27 mouse cellular contexts compared by ENCODE assay signal in genomic region chr16:78222377-78222776, GRCm38 (mm10).
DNase-seq lines count a peak whose midpoint lies in the region; ATAC-seq and TF ChIP-seq lines count a peak whose summit lies in the region.
"Had no signal": no experiment of that assay in that cellular context is flagged by ENCODE, and none has a peak within 500 bp of the region (broad histone marks: within the 10 kb centered on the region; RNA-seq: fewer than 3 reads in every experiment).

No protein-coding gene starts in this region.

- H3K36me3 ChIP-seq in heart, embryonic 16.5 days (ENCODE audit: control insufficient read depth, insufficient read depth), result no peaks in the 10 kb centered on the region
- no peaks in the 10 kb centered on the region for H3K36me3 ChIP-seq in midbrain, postnatal 0 days (ENCODE audit: insufficient read depth, low read length)
- H3K36me3 ChIP-seq in midbrain, embryonic 11.5 days (ENCODE audit: control insufficient read depth, insufficient read depth, low read length), result no peaks in the 10 kb centered on the region
- peaks cover 0 to 5% of the 10 kb centered on the region in 2 experiments; a peak in 2 of 4 replicates for H3K36me3 ChIP-seq in MEL (ENCODE audit: control insufficient read depth in 1 of 2, insufficient read depth in 2 of 2, low read length in 2 of 2)
- H3K36me3 ChIP-seq: embryonic facial prominence, embryonic 13.5 days; embryonic facial prominence, embryonic 15.5 days; forebrain, embryonic 10.5 days; forebrain, embryonic 12.5 days; G1E had no signal

- DNase-seq in adrenal gland, adult 2 months, result peak; percentile 12
- DNase-seq in adrenal gland, postnatal 4 days (ENCODE audit: low spot score in 2 of 2), result no peak
- DNase-seq in heart, postnatal 10 days, result no peak
- DNase-seq in midbrain, postnatal 0 days (ENCODE audit: low spot score), result no peak
- no peak for DNase-seq in midbrain, embryonic 11.5 days (ENCODE audit: low spot score, missing footprints)
- DNase-seq in MEL (ENCODE audit: low read depth, low spot score), result peak; percentile 64
- DNase-seq: adrenal gland, adult 8-10 months; adrenal gland, postnatal 14 days; B cell, adult 2 months; cerebellum, adult 11 months; cerebellum, adult 18-20 months; cerebellum, adult 8-10 months; cerebellum, adult 9-11 months; cerebellum, postnatal 14 days; cerebellum, postnatal 36 days; embryo, embryonic 11 days had no signal

- no peaks in the 10 kb centered on the region for H3K27me3 ChIP-seq in heart, embryonic 16.5 days (ENCODE audit: control insufficient read depth, insufficient read depth, low read length)
- H3K27me3 ChIP-seq in midbrain, postnatal 0 days (ENCODE audit: insufficient read depth, low read length), result no peaks in the 10 kb centered on the region
- H3K27me3 ChIP-seq in midbrain, embryonic 11.5 days (ENCODE audit: control insufficient read depth, insufficient read depth, low read length), result no peaks in the 10 kb centered on the region
- no peaks in the 10 kb centered on the region for H3K27me3 ChIP-seq in MEL (ENCODE audit: control insufficient read depth in 1 of 2, insufficient read depth in 2 of 2, low read length in 2 of 2)
- H3K27me3 ChIP-seq: CH12.LX; embryonic facial prominence, embryonic 13.5 days; embryonic facial prominence, embryonic 15.5 days; forebrain, embryonic 12.5 days had no signal

- ATAC-seq in heart, embryonic 16.5 days (replicated peaks; ENCODE audit: extremely low read depth, insufficient read depth, low FRiP score), result peak; percentile 41; the same call in 1 of the 2 replicates
- ATAC-seq in midbrain, postnatal 0 days (ENCODE audit: low FRiP score), result no peak
- ATAC-seq in midbrain, embryonic 11.5 days (ENCODE audit: low FRiP score), result no peak
- ATAC-seq: CD4-positive, CD25-positive, alpha-beta regulatory T cell, adult 4 months; forebrain, embryonic 14.5 days; forebrain, embryonic 16.5 days had no signal

- peak; percentile 41 to 64; a peak in 2 of 4 replicates for TF ChIP-seq EP300 in MEL (IDR thresholded peaks at IDR 0.05; ENCODE audit: low read depth in 1 of 2, low read length in 2 of 2)

- TF ChIP-seq CTCF in midbrain, postnatal 0 days (IDR thresholded peaks at IDR 0.05), result no peak
- no peak for TF ChIP-seq CTCF in MEL (IDR thresholded peaks at IDR 0.05 in 2 of 3, conservative IDR thresholded peaks at IDR 0.05 in 1 of 3; ENCODE audit: control insufficient read depth in 1 of 3, insufficient read depth in 1 of 3, low read depth in 2 of 3, low read length in 3 of 3, poor library complexity in 1 of 3, severe bottlenecking in 1 of 3)

- no peak for TF ChIP-seq RAD21 in MEL (IDR thresholded peaks at IDR 0.05; ENCODE audit: low read depth, low read length)

- intact Hi-C loops in heart, postnatal 10 days (cut with DNase I), result no loop called here

- no peak overlapping the region for H3K9ac ChIP-seq in heart, embryonic 16.5 days (ENCODE audit: low read length)
- H3K9ac ChIP-seq in midbrain, postnatal 0 days (replicated peaks; ENCODE audit: low read length, poor library complexity, severe bottlenecking), result no peak overlapping the region
- no peak overlapping the region for H3K9ac ChIP-seq in midbrain, embryonic 11.5 days (ENCODE audit: low read length)
- H3K9ac ChIP-seq in MEL (ENCODE audit: control insufficient read depth, low read depth, low read length, poor library complexity, severe bottlenecking), result no peak overlapping the region
- H3K9ac ChIP-seq: embryonic facial prominence, embryonic 13.5 days; embryonic facial prominence, embryonic 15.5 days; forebrain, embryonic 12.5 days had no signal

- no peak overlapping the region for H3K27ac ChIP-seq in heart, embryonic 16.5 days (ENCODE audit: low read length)
- H3K27ac ChIP-seq in midbrain, postnatal 0 days (ENCODE audit: low read depth, low read length), result 0 out of 2 replicates have a peak overlapping the region, but pooled peaks have one; percentile 26
- H3K27ac ChIP-seq in midbrain, embryonic 11.5 days (ENCODE audit: low read depth, low read length), result no peak overlapping the region
- no peak overlapping the region; the same call in 1 of the 2 replicates for H3K27ac ChIP-seq in MEL (ENCODE audit: control insufficient read depth, low read depth, low read length)
- H3K27ac ChIP-seq: embryonic facial prominence, embryonic 13.5 days; embryonic facial prominence, embryonic 15.5 days; forebrain, embryonic 10.5 days; forebrain, embryonic 12.5 days had no signal

- WGBS in heart, embryonic 16.5 days, result 22% methylated on average over 1 of the region's 1 CpGs
- 83% methylated on average over 1 of the region's 1 CpGs for WGBS in midbrain, postnatal 0 days
- WGBS in midbrain, embryonic 11.5 days, result 93% methylated on average over 1 of the region's 1 CpGs

- H3K4me1 ChIP-seq in heart, embryonic 16.5 days (ENCODE audit: control insufficient read depth, insufficient read depth, low read length), result peaks cover 5% of the 10 kb centered on the region; the same call in 1 of the 2 replicates
- H3K4me1 ChIP-seq in midbrain, postnatal 0 days (ENCODE audit: insufficient read depth, low read length), result no peaks in the 10 kb centered on the region
- H3K4me1 ChIP-seq in midbrain, embryonic 11.5 days (ENCODE audit: control insufficient read depth, insufficient read depth, low read length), result 0 out of 2 replicates have a peak, but pooled peaks cover 2% of the 10 kb centered on the region
- H3K4me1 ChIP-seq in MEL (ENCODE audit: control insufficient read depth in 1 of 2, insufficient read depth in 2 of 2, low read length in 2 of 2), result peaks cover 0 to 3% of the 10 kb centered on the region in 2 experiments; a peak in 2 of 4 replicates
- H3K4me1 ChIP-seq: embryonic facial prominence, embryonic 15.5 days had no signal

- no peaks in the 10 kb centered on the region for H3K9me3 ChIP-seq in heart, embryonic 16.5 days (replicated peaks; ENCODE audit: control insufficient read depth, low read length)
- H3K9me3 ChIP-seq in midbrain, postnatal 0 days (ENCODE audit: low read length), result no peaks in the 10 kb centered on the region
- no peaks in the 10 kb centered on the region for H3K9me3 ChIP-seq in midbrain, embryonic 11.5 days (ENCODE audit: control insufficient read depth, low read length)
- H3K9me3 ChIP-seq in MEL (replicated peaks; ENCODE audit: insufficient read depth, low read length), result no peaks in the 10 kb centered on the region
- H3K9me3 ChIP-seq: embryonic facial prominence, embryonic 13.5 days; embryonic facial prominence, embryonic 15.5 days; forebrain, embryonic 10.5 days; forebrain, embryonic 12.5 days had no signal

- H3K4me3 ChIP-seq in heart, embryonic 16.5 days (ENCODE audit: low read length), result no peak overlapping the region
- H3K4me3 ChIP-seq in midbrain, postnatal 0 days (ENCODE audit: low read depth, low read length), result no peak overlapping the region
- no peak overlapping the region for H3K4me3 ChIP-seq in midbrain, embryonic 11.5 days (ENCODE audit: low read depth, low read length)
- no peak overlapping the region for H3K4me3 ChIP-seq in MEL (ENCODE audit: control insufficient read depth in 1 of 2, insufficient read depth in 1 of 2, low read depth in 2 of 2, low read length in 2 of 2)
- H3K4me3 ChIP-seq: embryonic facial prominence, embryonic 13.5 days; embryonic facial prominence, embryonic 15.5 days; erythroblast, embryonic 14.5 days; forebrain, embryonic 10.5 days; forebrain, embryonic 12.5 days had no signal

- no peak for TF ChIP-seq POLR2A in MEL (IDR thresholded peaks at IDR 0.05; ENCODE audit: control insufficient read depth in 1 of 2, insufficient read depth in 1 of 2, low read depth in 1 of 2, low read length in 2 of 2, poor library complexity in 1 of 2)

- no peaks in the 10 kb centered on the region; the same call in 1 of the 2 replicates for H3K79me2 ChIP-seq in MEL (ENCODE audit: control insufficient read depth, insufficient read depth, low read length, poor library complexity)

- H3K4me2 ChIP-seq in heart, embryonic 16.5 days (ENCODE audit: low read depth, low read length), result no peak overlapping the region
- no peak overlapping the region for H3K4me2 ChIP-seq in midbrain, postnatal 0 days (ENCODE audit: low read depth, low read length, poor library complexity, severe bottlenecking)
- H3K4me2 ChIP-seq in midbrain, embryonic 11.5 days, result no peak overlapping the region
- H3K4me2 ChIP-seq: embryonic facial prominence, embryonic 13.5 days; embryonic facial prominence, embryonic 15.5 days; forebrain, embryonic 12.5 days had no signal

TF ChIP-seq in MEL, 35 proteins besides CTCF, POLR2A, EP300 and RAD21:
- no peak for TF ChIP-seq BHLHE40 (IDR thresholded peaks at IDR 0.05; ENCODE audit: borderline replicate concordance, low read depth, low read length)
- peak; percentile 86 for TF ChIP-seq GATA1 (IDR thresholded peaks at IDR 0.05; ENCODE audit: low read depth, low read length)
- peak; percentile 82; the same call in 1 of the 2 replicates for TF ChIP-seq JUND (IDR thresholded peaks at IDR 0.05; ENCODE audit: low read depth, low read length)
- no peak for TF ChIP-seq ZMIZ1 (IDR thresholded peaks at IDR 0.05; ENCODE audit: low read depth, low read length)
- no peak for TF ChIP-seq POLR2AphosphoS2 (IDR thresholded peaks at IDR 0.05; ENCODE audit: low read length)
- TF ChIP-seq SMC3 (IDR thresholded peaks at IDR 0.05; ENCODE audit: low read depth, low read length), result no peak
- no peak for TF ChIP-seq MAFK (IDR thresholded peaks at IDR 0.05; ENCODE audit: borderline replicate concordance, low read depth, low read length)
- no peak for TF ChIP-seq TBP (IDR thresholded peaks at IDR 0.05; ENCODE audit: low read depth, low read length)
- TF ChIP-seq ETS1 (IDR thresholded peaks at IDR 0.05; ENCODE audit: low read depth, low read length), result peak; percentile 94
- no peak for TF ChIP-seq MYB (IDR thresholded peaks at IDR 0.05; ENCODE audit: low read depth, low read length)
- no peak for TF ChIP-seq RCOR1 (IDR thresholded peaks at IDR 0.05; ENCODE audit: low read depth, low read length)

Comparison
In these comparisons a context has a peak if more than half of its experiments do, and no peak if none do; other contexts are left out.
1. DNase-seq: peak in adrenal gland, adult 2 months (single experiment) and MEL (single experiment); none in adrenal gland, postnatal 4 days (0 of 2), heart, postnatal 10 days (0 of 2), midbrain, postnatal 0 days (single experiment) and midbrain, embryonic 11.5 days (single experiment).